Mouse (Mus musculus) C2C12 (cell line): Measurements from ENCODE around the gene Gm12184.

Experiments used
- CEBPB ChIP-seq: IDR thresholded peaks from one replicate; pipeline ENCODE4 v1.6.1; 2011; ENCODE audit warnings: low read depth, mild to moderate bottlenecking, control low read depth, moderate library complexity
- CTCF ChIP-seq: IDR thresholded peaks from one replicate; pipeline ENCODE4 v1.5.1; 2011; ENCODE audit not compliant: control insufficient read depth, insufficient read depth, insufficient read length
- MYOD1 ChIP-seq: IDR thresholded peaks from one replicate; pipeline ENCODE4 v1.6.1; 2011; ENCODE audit warnings: low read depth; ENCODE audit not compliant: control insufficient read depth, insufficient read length

DNA sequence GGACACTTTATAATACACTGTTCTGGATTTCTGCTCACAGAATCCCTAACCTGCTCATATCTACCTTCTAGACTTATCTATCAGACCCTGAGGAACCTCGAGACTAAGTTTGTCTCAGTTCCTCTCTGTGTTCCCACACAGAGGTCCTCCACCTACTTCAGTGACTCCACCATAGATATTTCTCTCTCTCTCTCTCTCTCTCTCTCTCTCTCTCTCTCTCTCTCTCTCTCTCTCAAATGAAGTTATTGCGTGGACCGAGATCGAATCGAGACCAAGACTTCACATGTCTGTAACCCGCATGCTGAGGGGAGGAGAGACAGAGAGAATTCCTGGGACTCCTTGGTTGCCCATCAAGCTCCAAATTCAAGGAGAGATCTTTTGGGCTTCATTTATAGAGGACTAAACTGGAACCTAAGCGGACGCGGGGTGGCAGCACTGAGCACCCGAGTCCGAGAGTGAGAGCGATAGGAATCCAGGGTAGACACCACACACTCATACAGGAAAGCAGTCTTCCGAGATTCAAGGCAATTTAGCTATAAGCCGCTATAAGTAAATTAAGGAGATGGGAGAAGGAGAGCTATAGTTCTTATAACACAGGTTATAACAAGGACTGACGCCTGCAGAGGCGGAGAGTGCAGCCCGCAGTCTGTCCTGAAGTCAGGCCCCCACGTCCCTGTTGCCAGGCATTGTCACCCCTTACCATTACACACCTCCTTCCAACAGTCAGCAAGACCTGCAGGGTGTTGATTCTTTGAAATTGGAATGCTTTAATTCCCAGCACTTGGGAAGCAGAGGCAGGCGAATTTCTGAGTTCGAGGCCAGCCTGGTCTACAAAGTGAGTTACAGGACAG is 36.3 kb downstream of the Gm12184 start:
- TF ChIP-seq CTCF (peak; percentile 70), CEBPB (no peak), MYOD1 (no peak)
